Mouse (Mus musculus): ENCODE measurements around the gene Cdh6.

- TF ChIP-seq CTCF (IDR thresholded peaks at IDR 0.05; ENCODE audit: extremely low read depth, insufficient read depth, low read length) (no peak), POLR2A (IDR thresholded peaks at IDR 0.05; ENCODE audit: extremely low read depth, insufficient read depth, low read length) (no peak)
These were observed 36.3 kb downstream of the Cdh6 start for GRCm38 (mm10) chr15:13137166-13137565.
